Mouse (Mus musculus) left cerebral cortex, adult 18-20 months (tissue): Measurements from ENCODE around the gene Gngt2. TPM values are rescaled to one million over a fixed set of nuclear protein-coding genes. Genes with fewer than 3 reads are reported as not detected.
"Not testable (repeated sequence)": the region's sequence is repeated elsewhere in the genome, so short reads cannot be mapped to it uniquely, and the experiment has no call there.

Experiments
- DNase-seq, 2 experiments: peaks; one replicate each; pipeline ENCODE4 v3.0.0; 2021 to 2022; ENCODE audit warnings: low spot score in 2 of 2, mixed read lengths in 1 of 2
- total RNA-seq, 2 experiments: library from RNA; stranded (reverse); gene quantifications; 2 replicates each; pipeline ENCODE4 v1.2.3; 2021

The Gngt2 gene
- total RNA-seq, 2 experiments from 2014 or later, result 2.8 to 4.5 TPM

GRCm38 (mm10) chr11:95840694-95841497, 3.9 kb downstream of the Gngt2 start:
- DNase-seq, result no peak

- DNase-seq, result no peak
Observed at GRCm38 (mm10) chr11:95841498-95841830, 4.4 kb downstream of the Gngt2 start.

- no peak for DNase-seq
Observed at GRCm38 (mm10) chr11:95842074-95842681, 5.2 kb downstream of the Gngt2 start, which contains the start of gene Abi3. Gene Abi3, minus strand, starts transcription at chr11:95842476.

- no peak for DNase-seq
Observed at GRCm38 (mm10) chr11:95842953-95843352, 5.9 kb downstream of the Gngt2 start.

GRCm38 (mm10) chr11:95843421-95843950, 6.5 kb downstream of the Gngt2 start:
- DNase-seq, result no peak

GRCm38 (mm10) chr11:95844935-95845334, 7.9 kb downstream of the Gngt2 start:
- DNase-seq, result no peak

- no peak for DNase-seq
Observed at GRCm38 (mm10) chr11:95850898-95851297, 13.9 kb downstream of the Gngt2 start.

- DNase-seq, result peak in 1 of 2 experiments; percentile 53
Observed at GRCm38 (mm10) chr11:95853684-95854083, 16.7 kb downstream of the Gngt2 start.

- no peak for DNase-seq
Observed at GRCm38 (mm10) chr11:95857306-95857705, 20.3 kb downstream of the Gngt2 start.

- DNase-seq, result no peak
Observed at GRCm38 (mm10) chr11:95857716-95858527, 20.9 kb downstream of the Gngt2 start.

- peak; percentile 95 to 96 for DNase-seq
Observed at GRCm38 (mm10) chr11:95858528-95859467, 21.8 kb downstream of the Gngt2 start.

GRCm38 (mm10) chr11:95859468-95859855, 22.4 kb downstream of the Gngt2 start:
- peak in 1 of 2 experiments; percentile 54 for DNase-seq

GRCm38 (mm10) chr11:95860071-95860490, 23.1 kb downstream of the Gngt2 start:
- DNase-seq, result no peak

- DNase-seq, result no peak
Observed at GRCm38 (mm10) chr11:95861397-95861796, 24.4 kb downstream of the Gngt2 start.

GRCm38 (mm10) chr11:95869442-95869841, 32.4 kb downstream of the Gngt2 start:
- no peak for DNase-seq

- no peak for DNase-seq
Observed at GRCm38 (mm10) chr11:95869918-95870470, 33.0 kb downstream of the Gngt2 start.

- DNase-seq, result no peak
Observed at GRCm38 (mm10) chr11:95875804-95876203, 38.8 kb downstream of the Gngt2 start.

- DNase-seq, result peak; percentile 49 to 64
Observed at GRCm38 (mm10) chr11:95876296-95876695, 39.3 kb downstream of the Gngt2 start.

- DNase-seq, result not testable (repeated sequence)
Observed at GRCm38 (mm10) chr11:95879861-95880260, 42.8 kb downstream of the Gngt2 start.

GRCm38 (mm10) chr11:95890462-95891051, 53.5 kb downstream of the Gngt2 start:
- no peak for DNase-seq
